Mouse (Mus musculus): ENCODE results near the gene Psma1. TPM values are rescaled to one million over a fixed set of nuclear protein-coding genes. Genes with fewer than 3 reads are reported as not detected.

The Psma1 gene
- total and polyA plus RNA-seq, 2 experiments from 2014 or later: 158 to 317 TPM

DNA sequence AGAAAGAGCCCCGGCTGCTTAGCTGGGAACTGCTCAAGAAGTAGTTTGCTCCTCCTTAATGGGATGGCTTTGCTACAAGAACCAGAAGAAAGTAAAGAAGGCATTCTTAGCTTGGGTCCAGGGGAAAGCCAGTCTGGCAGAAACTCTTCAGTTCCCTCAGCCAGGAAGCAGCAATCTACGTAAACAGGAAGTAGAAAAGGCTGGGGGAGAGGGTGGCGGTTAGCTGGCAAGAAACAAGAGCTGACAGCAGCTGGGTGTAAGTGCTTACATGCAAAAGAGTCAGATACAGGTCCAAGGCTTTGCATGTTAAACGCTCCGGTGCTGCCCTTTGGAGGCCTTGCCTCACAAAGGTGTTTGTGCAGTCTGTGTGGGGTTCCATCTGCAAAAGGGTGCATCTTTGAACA is 41.5 kb upstream of the Psma1 start:
- ATAC-seq (ENCODE audit: low FRiP score) (no peak), DNase-seq (ENCODE audit: low spot score) (no peak)
- no peak overlapping the region for H3K4me3 ChIP-seq (ENCODE audit: low read depth, low read length)
- no peaks in the 10 kb centered on the region for H3K27me3 ChIP-seq (ENCODE audit: insufficient read depth, low read length)
- WGBS: 70% methylated on average over 5 of the region's 5 CpGs
- H3K9me3 ChIP-seq (ENCODE audit: low read length): no peaks in the 10 kb centered on the region
- no peaks in the 10 kb centered on the region for H3K4me1 ChIP-seq (ENCODE audit: insufficient read depth, low read length)
- no peak overlapping the region for H3K4me2 ChIP-seq (ENCODE audit: low read depth, low read length, poor library complexity, severe bottlenecking)
- no peak overlapping the region for H3K9ac ChIP-seq (replicated peaks; ENCODE audit: low read length, poor library complexity, severe bottlenecking)
- H3K27ac ChIP-seq (ENCODE audit: low read depth, low read length): no peak overlapping the region
- no peaks in the 10 kb centered on the region for H3K36me3 ChIP-seq (ENCODE audit: insufficient read depth, low read length)
- TF ChIP-seq CTCF (IDR thresholded peaks at IDR 0.05): no peak

DNA sequence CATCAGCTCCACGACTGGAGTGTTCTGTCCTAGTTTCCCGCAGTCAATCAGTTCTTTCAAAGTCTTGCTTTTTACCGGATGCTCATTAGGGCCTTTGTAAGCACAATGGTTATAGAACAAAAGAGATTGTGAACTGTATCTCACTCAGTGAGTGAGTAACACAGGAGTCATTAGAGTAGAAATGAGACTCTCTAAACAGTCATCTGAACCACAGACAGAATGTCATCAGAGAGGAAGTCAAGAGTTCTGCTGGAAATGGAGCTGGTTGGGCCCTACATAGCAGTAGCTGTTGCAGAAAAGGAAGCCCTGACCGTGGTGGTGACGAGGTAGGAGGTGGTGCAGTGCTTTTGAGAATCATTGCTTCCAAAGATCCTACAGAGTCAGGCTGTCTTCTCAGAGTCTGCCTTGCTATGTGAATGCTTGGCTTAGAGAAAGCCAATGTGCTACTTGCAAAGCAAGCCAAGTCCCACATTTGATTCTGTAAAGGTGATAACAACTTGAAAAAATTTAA is 40.5 kb upstream of the Psma1 start:
- no peaks in the 10 kb centered on the region for H3K36me3 ChIP-seq (ENCODE audit: insufficient read depth, low read length)
- no peaks in the 10 kb centered on the region for H3K27me3 ChIP-seq (ENCODE audit: insufficient read depth, low read length)
- ATAC-seq (ENCODE audit: low FRiP score) (no peak), DNase-seq (ENCODE audit: low spot score) (no peak)
- 58% methylated on average over 5 of the region's 5 CpGs for WGBS
- no peaks in the 10 kb centered on the region for H3K4me1 ChIP-seq (ENCODE audit: insufficient read depth, low read length)
- no peak overlapping the region for H3K4me3 ChIP-seq (ENCODE audit: low read depth, low read length)
- no peaks in the 10 kb centered on the region for H3K9me3 ChIP-seq (ENCODE audit: low read length)
- no peak for TF ChIP-seq CTCF (IDR thresholded peaks at IDR 0.05)
- no peak overlapping the region for H3K4me2 ChIP-seq (ENCODE audit: low read depth, low read length, poor library complexity, severe bottlenecking)
- no peak overlapping the region for H3K9ac ChIP-seq (replicated peaks; ENCODE audit: low read length, poor library complexity, severe bottlenecking)
- no peak overlapping the region for H3K27ac ChIP-seq (ENCODE audit: low read depth, low read length)

DNA sequence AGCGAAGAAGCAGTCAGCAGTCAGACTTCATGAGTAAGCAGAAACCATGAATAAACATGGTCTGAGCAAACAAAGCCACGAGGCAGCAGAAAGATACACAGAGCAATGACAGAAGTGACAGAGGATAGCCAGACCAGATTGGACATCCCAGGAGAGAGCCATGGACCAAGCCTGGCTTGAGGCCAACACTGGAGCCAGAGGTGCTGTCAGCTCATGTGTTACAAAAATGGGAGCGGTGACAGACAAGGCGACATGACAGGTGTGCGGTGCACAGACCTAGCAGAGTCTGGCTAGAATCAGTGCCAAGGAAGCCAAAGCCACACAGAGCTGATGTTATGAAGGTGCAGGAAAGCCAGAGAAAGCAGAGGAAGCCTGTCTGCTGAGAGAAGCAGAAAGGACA is 35.3 kb upstream of the Psma1 start:
- H3K27me3 ChIP-seq (ENCODE audit: insufficient read depth, low read length): no peaks in the 10 kb centered on the region
- ATAC-seq (ENCODE audit: low FRiP score) (no peak), DNase-seq (ENCODE audit: low spot score) (peak; percentile 45)
- H3K9me3 ChIP-seq (ENCODE audit: low read length): no peaks in the 10 kb centered on the region
- H3K36me3 ChIP-seq (ENCODE audit: insufficient read depth, low read length): no peaks in the 10 kb centered on the region
- WGBS: 63% methylated on average over 5 of the region's 5 CpGs
- H3K4me1 ChIP-seq (ENCODE audit: insufficient read depth, low read length): no peaks in the 10 kb centered on the region
- H3K4me2 ChIP-seq (ENCODE audit: low read depth, low read length, poor library complexity, severe bottlenecking): no peak overlapping the region
- TF ChIP-seq CTCF (IDR thresholded peaks at IDR 0.05): no peak
- H3K9ac ChIP-seq (replicated peaks; ENCODE audit: low read length, poor library complexity, severe bottlenecking): no peak overlapping the region
- no peak overlapping the region for H3K4me3 ChIP-seq (ENCODE audit: low read depth, low read length)
- no peak overlapping the region for H3K27ac ChIP-seq (ENCODE audit: low read depth, low read length)

DNA sequence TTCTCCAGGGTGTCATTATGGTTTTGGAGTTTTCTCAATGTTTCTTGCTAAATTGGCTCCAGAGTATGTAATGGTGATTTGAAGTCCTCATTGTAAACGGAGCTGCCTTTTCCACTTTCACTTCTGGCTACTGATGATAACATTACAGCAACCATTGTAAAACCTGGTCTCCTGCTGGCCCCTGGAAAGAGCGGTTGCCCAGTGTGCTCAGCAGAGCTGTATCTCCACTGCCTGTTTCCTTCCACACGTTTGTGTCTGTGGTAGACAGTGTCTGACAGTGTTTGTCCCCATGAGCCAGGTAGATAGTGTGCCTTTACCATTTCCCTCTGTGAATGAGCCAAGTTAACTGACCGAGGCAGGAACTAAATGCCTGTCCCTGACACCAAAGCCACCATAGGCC is 33.1 kb upstream of the Psma1 start:
- ATAC-seq (ENCODE audit: low FRiP score) (no peak), DNase-seq (ENCODE audit: low spot score) (no peak)
- TF ChIP-seq CTCF (IDR thresholded peaks at IDR 0.05): no peak
- no peaks in the 10 kb centered on the region for H3K36me3 ChIP-seq (ENCODE audit: insufficient read depth, low read length)
- H3K4me3 ChIP-seq (ENCODE audit: low read depth, low read length): no peak overlapping the region
- no peaks in the 10 kb centered on the region for H3K9me3 ChIP-seq (ENCODE audit: low read length)
- H3K4me1 ChIP-seq (ENCODE audit: insufficient read depth, low read length): no peaks in the 10 kb centered on the region
- no peak overlapping the region for H3K4me2 ChIP-seq (ENCODE audit: low read depth, low read length, poor library complexity, severe bottlenecking)
- 65% methylated on average over 4 of the region's 4 CpGs for WGBS
- H3K27me3 ChIP-seq (ENCODE audit: insufficient read depth, low read length): no peaks in the 10 kb centered on the region
- no peak overlapping the region for H3K9ac ChIP-seq (replicated peaks; ENCODE audit: low read length, poor library complexity, severe bottlenecking)
- no peak overlapping the region for H3K27ac ChIP-seq (ENCODE audit: low read depth, low read length)

DNA sequence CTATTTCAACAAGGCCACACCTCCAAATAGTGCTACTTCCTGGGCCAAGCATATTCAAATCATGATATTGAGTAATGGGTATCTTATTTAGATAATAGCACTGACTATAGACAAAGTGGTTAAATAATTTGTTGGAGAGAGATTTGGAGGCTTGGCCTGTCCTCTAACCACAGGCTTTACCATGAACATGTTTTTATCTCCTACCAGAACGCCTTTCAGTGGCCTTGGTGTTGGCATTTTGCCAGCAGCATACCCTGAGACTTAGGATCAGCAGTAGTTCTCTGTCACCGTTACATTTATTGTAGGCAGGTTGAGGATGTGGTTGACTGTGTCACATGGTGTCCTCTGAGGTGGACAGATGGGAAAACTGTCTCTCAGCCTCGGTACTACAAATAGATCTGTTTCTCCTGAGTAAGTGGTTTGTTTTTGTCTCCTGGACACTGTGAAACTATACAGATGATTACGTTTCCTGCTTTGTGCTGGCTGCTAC is 25.4 kb upstream of the Psma1 start:
- no peak for TF ChIP-seq CTCF (IDR thresholded peaks at IDR 0.05)
- DNase-seq (ENCODE audit: low spot score) (no peak), ATAC-seq (ENCODE audit: low FRiP score) (no peak)
- H3K4me2 ChIP-seq (ENCODE audit: low read depth, low read length, poor library complexity, severe bottlenecking): no peak overlapping the region
- no peaks in the 10 kb centered on the region for H3K9me3 ChIP-seq (ENCODE audit: low read length)
- no peaks in the 10 kb centered on the region for H3K27me3 ChIP-seq (ENCODE audit: insufficient read depth, low read length)
- WGBS: 77% methylated on average over 4 of the region's 4 CpGs
- H3K4me3 ChIP-seq (ENCODE audit: low read depth, low read length): no peak overlapping the region
- no peaks in the 10 kb centered on the region for H3K4me1 ChIP-seq (ENCODE audit: insufficient read depth, low read length)
- no peak overlapping the region for H3K9ac ChIP-seq (replicated peaks; ENCODE audit: low read length, poor library complexity, severe bottlenecking)
- H3K27ac ChIP-seq (ENCODE audit: low read depth, low read length): no peak overlapping the region
- no peaks in the 10 kb centered on the region for H3K36me3 ChIP-seq (ENCODE audit: insufficient read depth, low read length)

DNA sequence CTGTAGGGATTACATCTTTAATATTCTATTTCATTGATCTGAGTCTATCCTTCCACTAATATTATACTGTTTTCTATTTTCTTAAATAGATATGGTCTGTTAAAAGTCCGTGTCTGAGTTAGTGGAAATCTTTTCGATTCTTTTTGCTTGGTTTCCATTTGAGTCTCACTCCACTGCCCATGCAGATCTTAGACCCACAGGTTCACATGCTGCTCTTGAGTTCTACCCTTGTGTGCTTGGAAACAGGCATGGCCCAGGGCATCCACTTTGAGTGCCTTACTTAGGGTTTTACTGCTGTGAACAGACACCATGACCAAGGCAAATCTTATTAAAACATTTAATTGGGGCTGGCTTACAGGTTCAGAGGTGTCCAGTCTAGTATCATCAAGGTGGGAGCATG is 24.9 kb upstream of the Psma1 start:
- DNase-seq (ENCODE audit: low spot score) (no peak), ATAC-seq (ENCODE audit: low FRiP score) (no peak)
- no peak overlapping the region for H3K4me2 ChIP-seq (ENCODE audit: low read depth, low read length, poor library complexity, severe bottlenecking)
- WGBS: 84% methylated on average over 2 of the region's 2 CpGs
- no peak for TF ChIP-seq CTCF (IDR thresholded peaks at IDR 0.05)
- no peaks in the 10 kb centered on the region for H3K27me3 ChIP-seq (ENCODE audit: insufficient read depth, low read length)
- H3K36me3 ChIP-seq (ENCODE audit: insufficient read depth, low read length): no peaks in the 10 kb centered on the region
- H3K27ac ChIP-seq (ENCODE audit: low read depth, low read length): no peak overlapping the region
- H3K4me3 ChIP-seq (ENCODE audit: low read depth, low read length): no peak overlapping the region
- no peaks in the 10 kb centered on the region for H3K9me3 ChIP-seq (ENCODE audit: low read length)
- no peaks in the 10 kb centered on the region for H3K4me1 ChIP-seq (ENCODE audit: insufficient read depth, low read length)
- H3K9ac ChIP-seq (replicated peaks; ENCODE audit: low read length, poor library complexity, severe bottlenecking): no peak overlapping the region
